ENCODE assay signal across 9 mouse cellular contexts in the genomic region with DNA sequence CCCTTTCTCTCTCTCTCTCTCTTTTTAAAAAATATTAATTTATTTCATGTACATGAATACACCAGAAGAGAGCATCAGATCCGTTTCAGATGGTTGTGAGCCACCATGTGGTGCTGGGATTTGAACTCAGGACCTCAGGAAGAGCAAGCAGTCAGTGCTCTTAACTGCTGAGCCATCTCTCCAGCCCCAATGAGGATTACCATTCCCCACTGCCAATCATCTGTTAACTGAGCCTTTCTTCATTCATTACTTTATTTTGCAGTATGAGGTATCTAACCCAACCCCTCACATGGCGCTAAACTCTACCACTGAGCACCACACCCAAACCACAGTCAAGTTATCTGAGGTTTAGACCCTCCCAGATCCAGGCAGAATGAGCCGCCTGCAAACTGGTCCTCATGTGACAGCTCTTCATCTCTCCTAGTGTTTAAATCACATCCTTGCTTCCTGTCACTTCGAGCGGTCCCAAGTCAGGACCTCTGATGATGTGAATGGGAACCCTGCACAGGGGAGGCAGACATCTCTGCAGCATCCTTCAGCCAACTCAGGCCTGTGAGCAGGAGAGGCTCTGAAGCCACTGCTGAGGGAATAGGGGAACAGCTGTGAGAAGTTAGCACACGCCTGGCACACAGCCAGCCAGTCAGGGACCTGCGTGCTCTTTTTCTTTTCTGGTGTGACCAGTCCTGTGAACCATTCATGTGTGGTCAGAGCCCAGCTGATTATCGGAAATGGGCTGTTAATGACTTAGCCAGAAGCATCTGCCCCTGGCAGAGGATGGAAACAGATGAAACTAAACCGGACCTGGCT. TPM values are rescaled to one million over a fixed set of nuclear protein-coding genes. Genes with fewer than 3 reads are reported as not detected.
DNase-seq lines count a peak whose midpoint lies in the region; ATAC-seq and TF ChIP-seq lines count a peak whose summit lies in the region.
"Had no signal": no experiment of that assay in that cellular context is flagged by ENCODE, and none has a peak within 500 bp of the region (broad histone marks: within the 10 kb centered on the region; RNA-seq: fewer than 3 reads in every experiment).

No protein-coding gene starts in this region.

- H3K27ac ChIP-seq in forebrain, embryonic 14.5 days (ENCODE audit: low read depth, low read length): no peak overlapping the region
- no peak overlapping the region for H3K27ac ChIP-seq in forebrain, postnatal 0 days (ENCODE audit: low read depth, low read length)
- no peak overlapping the region for H3K27ac ChIP-seq in neural tube, embryonic 12.5 days
- no peak overlapping the region for H3K27ac ChIP-seq in hindbrain, postnatal 0 days

- H3K9ac ChIP-seq in forebrain, embryonic 14.5 days (ENCODE audit: low read length): no peak overlapping the region
- no peak overlapping the region for H3K9ac ChIP-seq in forebrain, postnatal 0 days
- H3K9ac ChIP-seq in neural tube, embryonic 12.5 days: no peak overlapping the region
- no peak overlapping the region for H3K9ac ChIP-seq in hindbrain, postnatal 0 days (replicated peaks; ENCODE audit: low read length)

- DNase-seq in forebrain, embryonic 14.5 days (ENCODE audit: low spot score): peak; percentile 60
- no peak for DNase-seq in forebrain, postnatal 0 days
- no peak for DNase-seq in neural tube, embryonic 10.5 days (ENCODE audit: extremely low spot score, low spot score)
- DNase-seq in hindbrain, postnatal 0 days (ENCODE audit: low spot score): peak; percentile 76
- DNase-seq in retina, postnatal 1 day: peak; percentile 80
- DNase-seq in right cerebral cortex, adult 18-20 months: no peak
- DNase-seq in spleen, postnatal 10 days (ENCODE audit: low spot score in 2 of 2): no peak
- DNase-seq: heart, adult 18-20 months had no signal

- no peak for TF ChIP-seq CTCF in forebrain, postnatal 0 days (IDR thresholded peaks at IDR 0.05; ENCODE audit: low read depth)
- TF ChIP-seq CTCF in hindbrain, postnatal 0 days (IDR thresholded peaks at IDR 0.05; ENCODE audit: low read depth): no peak

- WGBS in forebrain, embryonic 14.5 days: 60% methylated on average over 9 of the region's 9 CpGs
- 51% methylated on average over 9 of the region's 9 CpGs for WGBS in forebrain, postnatal 0 days
- 51% methylated on average over 9 of the region's 9 CpGs for WGBS in neural tube, embryonic 12.5 days
- WGBS in hindbrain, postnatal 0 days: 38% methylated on average over 9 of the region's 9 CpGs

- no peak overlapping the region for H3K4me2 ChIP-seq in forebrain, embryonic 14.5 days (ENCODE audit: low read length)
- no peak overlapping the region for H3K4me2 ChIP-seq in forebrain, postnatal 0 days (ENCODE audit: low read depth)
- H3K4me2 ChIP-seq in neural tube, embryonic 12.5 days (replicated peaks): no peak overlapping the region
- H3K4me2 ChIP-seq in hindbrain, postnatal 0 days (ENCODE audit: low read depth, low read length): no peak overlapping the region

- H3K27me3 ChIP-seq in forebrain, embryonic 14.5 days (replicated peaks; ENCODE audit: control insufficient read depth, insufficient read depth, low read length): no peaks in the 10 kb centered on the region
- no peaks in the 10 kb centered on the region for H3K27me3 ChIP-seq in forebrain, postnatal 0 days (ENCODE audit: insufficient read depth, low read length)
- H3K27me3 ChIP-seq in neural tube, embryonic 12.5 days (replicated peaks): no peaks in the 10 kb centered on the region; the same call in 1 of the 2 replicates
- no peaks in the 10 kb centered on the region for H3K27me3 ChIP-seq in hindbrain, postnatal 0 days (ENCODE audit: insufficient read depth, low read length)

- no peak for ATAC-seq in forebrain, embryonic 14.5 days
- no peak for ATAC-seq in forebrain, postnatal 0 days
- ATAC-seq in neural tube, embryonic 12.5 days (ENCODE audit: low FRiP score, low read depth): peak; percentile 33; the same call in 1 of the 2 replicates
- no peak for ATAC-seq in hindbrain, postnatal 0 days

- no peaks in the 10 kb centered on the region for H3K36me3 ChIP-seq in forebrain, embryonic 14.5 days (ENCODE audit: control insufficient read depth, insufficient read depth, low read length)
- no peaks in the 10 kb centered on the region for H3K36me3 ChIP-seq in forebrain, postnatal 0 days (ENCODE audit: insufficient read depth)
- H3K36me3 ChIP-seq in neural tube, embryonic 12.5 days: no peaks in the 10 kb centered on the region
- H3K36me3 ChIP-seq in hindbrain, postnatal 0 days (ENCODE audit: insufficient read depth, low read length): no peaks in the 10 kb centered on the region

- no peaks in the 10 kb centered on the region for H3K9me3 ChIP-seq in forebrain, embryonic 14.5 days (replicated peaks; ENCODE audit: control insufficient read depth, low read length)
- H3K9me3 ChIP-seq in forebrain, postnatal 0 days (ENCODE audit: low read length): no peaks in the 10 kb centered on the region
- no peaks in the 10 kb centered on the region for H3K9me3 ChIP-seq in neural tube, embryonic 12.5 days
- no peaks in the 10 kb centered on the region for H3K9me3 ChIP-seq in hindbrain, postnatal 0 days (ENCODE audit: low read length)

- H3K4me3 ChIP-seq in forebrain, embryonic 14.5 days (ENCODE audit: low read depth, low read length): no peak overlapping the region
- no peak overlapping the region for H3K4me3 ChIP-seq in forebrain, postnatal 0 days (ENCODE audit: low read depth, low read length)
- no peak overlapping the region for H3K4me3 ChIP-seq in neural tube, embryonic 12.5 days
- no peak overlapping the region for H3K4me3 ChIP-seq in hindbrain, postnatal 0 days (ENCODE audit: low read length)

- H3K4me1 ChIP-seq in forebrain, embryonic 14.5 days (ENCODE audit: control insufficient read depth, insufficient read depth, low read length): no peaks in the 10 kb centered on the region
- H3K4me1 ChIP-seq in forebrain, postnatal 0 days (ENCODE audit: insufficient read depth): no peaks in the 10 kb centered on the region
- H3K4me1 ChIP-seq in neural tube, embryonic 12.5 days: peaks cover 6% of the 10 kb centered on the region; the same call in 1 of the 2 replicates
- H3K4me1 ChIP-seq in hindbrain, postnatal 0 days (ENCODE audit: insufficient read depth, low read length): no peaks in the 10 kb centered on the region

RNA-seq across cellular contexts. Expression of a gene that starts 12.1 kb away (rescaled TPM):
- not detected in 2 replicates for polyA plus RNA-seq in forebrain, embryonic 14.5 days (2014; fragmentation: Nextera tagmentation; extraction: Ambion mirVana)
- not detected in 2 replicates for total RNA-seq in forebrain, postnatal 0 days (2014; rRNA removed)
- polyA plus RNA-seq in forebrain, postnatal 0 days (2015; fragmentation: Nextera tagmentation; extraction: Ambion mirVana): not detected in 2 replicates
- not detected in 2 replicates for polyA plus RNA-seq in neural tube, embryonic 12.5 days (2016; fragmentation: Nextera tagmentation; extraction: Ambion mirVana)
- not detected in 2 replicates for total RNA-seq in hindbrain, postnatal 0 days (2014; rRNA removed)
- polyA plus RNA-seq in hindbrain, postnatal 0 days (2015; fragmentation: Nextera tagmentation; extraction: Ambion mirVana): not detected in 2 replicates
- total RNA-seq: heart, adult 18-20 months had no signal

RNA-seq across cellular contexts. Expression of a gene that starts 19.1 kb away (rescaled TPM):
- polyA plus RNA-seq in forebrain, embryonic 14.5 days (2014; fragmentation: Nextera tagmentation; extraction: Ambion mirVana): 0.72 and 1.9 TPM in 2 replicates
- 3.4 and 11.8 TPM in 2 replicates for total RNA-seq in forebrain, postnatal 0 days (2014; rRNA removed)
- 3.7 and 4.5 TPM in 2 replicates for polyA plus RNA-seq in forebrain, postnatal 0 days (2015; fragmentation: Nextera tagmentation; extraction: Ambion mirVana)
- polyA plus RNA-seq in neural tube, embryonic 12.5 days (2016; fragmentation: Nextera tagmentation; extraction: Ambion mirVana): 0.65 and 1.5 TPM in 2 replicates
- total RNA-seq in hindbrain, postnatal 0 days (2014; rRNA removed): 1.7 and 2.8 TPM in 2 replicates
- polyA plus RNA-seq in hindbrain, postnatal 0 days (2015; fragmentation: Nextera tagmentation; extraction: Ambion mirVana): 5.9 and 6.7 TPM in 2 replicates

RNA-seq across cellular contexts. Expression of a gene that starts 22.9 kb away (rescaled TPM):
- polyA plus RNA-seq in forebrain, embryonic 14.5 days (2014; fragmentation: Nextera tagmentation; extraction: Ambion mirVana): not detected in 2 replicates
- 0.05 TPM in 1 of 2 replicates, not detected in the other for total RNA-seq in forebrain, postnatal 0 days (2014; rRNA removed)
- not detected in 2 replicates for polyA plus RNA-seq in forebrain, postnatal 0 days (2015; fragmentation: Nextera tagmentation; extraction: Ambion mirVana)
- 0.84 and 1.9 TPM in 2 replicates for polyA plus RNA-seq in neural tube, embryonic 12.5 days (2016; fragmentation: Nextera tagmentation; extraction: Ambion mirVana)
- total RNA-seq in hindbrain, postnatal 0 days (2014; rRNA removed): not detected in 2 replicates
- 0.05 TPM in 1 of 2 replicates, not detected in the other for polyA plus RNA-seq in hindbrain, postnatal 0 days (2015; fragmentation: Nextera tagmentation; extraction: Ambion mirVana)
- total RNA-seq: heart, adult 18-20 months had no signal

RNA-seq across cellular contexts. Expression of a gene that starts 40.8 kb away (rescaled TPM):
- 52.7 and 57.0 TPM in 2 replicates for polyA plus RNA-seq in forebrain, embryonic 14.5 days (2014; fragmentation: Nextera tagmentation; extraction: Ambion mirVana)
- 40.2 and 42.0 TPM in 2 replicates for total RNA-seq in forebrain, postnatal 0 days (2014; rRNA removed)
- polyA plus RNA-seq in forebrain, postnatal 0 days (2015; fragmentation: Nextera tagmentation; extraction: Ambion mirVana): 39.8 and 43.5 TPM in 2 replicates
- polyA plus RNA-seq in neural tube, embryonic 12.5 days (2016; fragmentation: Nextera tagmentation; extraction: Ambion mirVana): 41.1 and 42.7 TPM in 2 replicates
- 43.1 and 49.5 TPM in 2 replicates for total RNA-seq in hindbrain, postnatal 0 days (2014; rRNA removed)
- polyA plus RNA-seq in hindbrain, postnatal 0 days (2015; fragmentation: Nextera tagmentation; extraction: Ambion mirVana): 41.5 and 41.8 TPM in 2 replicates

RNA-seq across cellular contexts. Expression of a gene that starts 53.4 kb away (rescaled TPM):
- 1.3 and 2.3 TPM in 2 replicates for polyA plus RNA-seq in forebrain, embryonic 14.5 days (2014; fragmentation: Nextera tagmentation; extraction: Ambion mirVana)
- 1.2 and 2.0 TPM in 2 replicates for total RNA-seq in forebrain, postnatal 0 days (2014; rRNA removed)
- 4.1 and 4.6 TPM in 2 replicates for polyA plus RNA-seq in forebrain, postnatal 0 days (2015; fragmentation: Nextera tagmentation; extraction: Ambion mirVana)
- 5.7 and 7.2 TPM in 2 replicates for polyA plus RNA-seq in neural tube, embryonic 12.5 days (2016; fragmentation: Nextera tagmentation; extraction: Ambion mirVana)
- not detected in 2 replicates for total RNA-seq in hindbrain, postnatal 0 days (2014; rRNA removed)
- 2.7 TPM in 2 replicates for polyA plus RNA-seq in hindbrain, postnatal 0 days (2015; fragmentation: Nextera tagmentation; extraction: Ambion mirVana)

Comparison
In these comparisons a context has a peak if more than half of its experiments do, and no peak if none do; other contexts are left out.
1. DNase-seq: peak in forebrain, embryonic 14.5 days (single experiment), hindbrain, postnatal 0 days (single experiment) and retina, postnatal 1 day (single experiment); none in forebrain, postnatal 0 days (single experiment), neural tube, embryonic 10.5 days (single experiment), right cerebral cortex, adult 18-20 months (single experiment) and spleen, postnatal 10 days (0 of 2).